Mouse (Mus musculus) thymus, postnatal 4 days (tissue): ENCODE data around the gene Ryr1.
A peak's percentile ranks its signal among the peaks of the same experiment; 100 is the strongest.

Experiments used
- DNase-seq: peaks from one replicate; pipeline ENCODE4 v3.0.0; 2021

Ryr1 gene

GRCm38 (mm10) chr7:29029690-29030656 is 95.0 kb downstream of the Ryr1 start:
- no peak for DNase-seq

GRCm38 (mm10) chr7:29028761-29029160 is 96.2 kb downstream of the Ryr1 start:
- DNase-seq = no peak

- no peak for DNase-seq
Observed at GRCm38 (mm10) chr7:29026811-29027210, 98.2 kb downstream of the Ryr1 start.

GRCm38 (mm10) chr7:29026195-29026594 is 98.8 kb downstream of the Ryr1 start:
- no peak for DNase-seq

GRCm38 (mm10) chr7:29025566-29025965 is 99.4 kb downstream of the Ryr1 start:
- peak; percentile 66 for DNase-seq

GRCm38 (mm10) chr7:29023514-29023913 is 101.5 kb downstream of the Ryr1 start:
- peak; percentile 30 for DNase-seq

- DNase-seq = no peak
Observed at GRCm38 (mm10) chr7:29022479-29022878, 102.5 kb downstream of the Ryr1 start.

- DNase-seq = peak; percentile 49
Observed at GRCm38 (mm10) chr7:29019447-29020220, 105.3 kb downstream of the Ryr1 start.

- DNase-seq = no peak
Observed at GRCm38 (mm10) chr7:29017222-29017621, 107.8 kb downstream of the Ryr1 start.

- DNase-seq = no peak
Observed at GRCm38 (mm10) chr7:29016440-29016839, 108.5 kb downstream of the Ryr1 start.

- peak; percentile 43 for DNase-seq
Observed at GRCm38 (mm10) chr7:29014984-29015383, 110.0 kb downstream of the Ryr1 start.

GRCm38 (mm10) chr7:29008714-29009113 is 116.3 kb downstream of the Ryr1 start:
- DNase-seq = peak; percentile 57

- no peak for DNase-seq
Observed at GRCm38 (mm10) chr7:29008171-29008570, 116.8 kb downstream of the Ryr1 start.

GRCm38 (mm10) chr7:29007224-29008101 is 117.5 kb downstream of the Ryr1 start:
- no peak for DNase-seq

- DNase-seq = peak; percentile 96
Observed at GRCm38 (mm10) chr7:29000651-29001605, 124.1 kb downstream of the Ryr1 start.

- DNase-seq = no peak
Observed at GRCm38 (mm10) chr7:28993402-28993801, 131.6 kb downstream of the Ryr1 start.

- DNase-seq = no peak
Observed at GRCm38 (mm10) chr7:28992997-28993396, 132.0 kb downstream of the Ryr1 start.

GRCm38 (mm10) chr7:28991616-28992015 is 133.4 kb downstream of the Ryr1 start:
- peak; percentile 42 for DNase-seq

- no peak for DNase-seq
Observed at GRCm38 (mm10) chr7:28990766-28991273, 134.2 kb downstream of the Ryr1 start.

GRCm38 (mm10) chr7:28985207-28985606 is 139.8 kb downstream of the Ryr1 start:
- DNase-seq = no peak

- no peak for DNase-seq
Observed at GRCm38 (mm10) chr7:28984452-28984851, 140.5 kb downstream of the Ryr1 start.
